Mouse (Mus musculus) adipose tissue, adult 10 weeks (tissue): ENCODE data around the gene Lonrf3. TPM values are rescaled to one million over a fixed set of nuclear protein-coding genes. Genes with fewer than 3 reads are reported as not detected.

ENCODE experiments used
- polyA plus RNA-seq: library from polyadenylated mRNA; stranded (reverse); fragments of 350-450 nt; fragmentation: Illumina TruSeq; extraction: RNeasy Lipid Tissue Mini Kit (QIAGEN cat#74804); gene quantifications from one replicate; pipeline ENCODE4 v1.2.3, GENCODE M21; 2014; ENCODE audit warnings: low read depth, low replicate concordance

Gene Lonrf3
- 4.7 TPM for polyA plus RNA-seq

GRCm38 (mm10) chrX:36328271-36329039 lies at the start of gene Lonrf3:
TSS of gene Lonrf3 (plus strand) at chrX:36328353.

GRCm38 (mm10) chrX:36400980-36401379 lies 72.8 kb downstream of the Lonrf3 start, which contains the start of gene Gm6268:
TSS of gene Gm6268 (plus strand) at chrX:36401280.

Other genes with a start within 250 kb of the Lonrf3 start
- gene Il13ra1, start 216.2 kb upstream of the Lonrf3 start, polyA plus RNA-seq, result 17.7 TPM
- 0.29 TPM for gene Zcchc12, start 132.4 kb upstream of the Lonrf3 start, polyA plus RNA-seq
- gene Gm6268, start 72.9 kb downstream of the Lonrf3 start, polyA plus RNA-seq, result not detected
- gene Gm14569, start 163.5 kb downstream of the Lonrf3 start, polyA plus RNA-seq, result 1.1 TPM